Mouse (Mus musculus) cerebellum, adult 9-11 months (tissue): ENCODE measurements around the gene Gm20662.
A peak's percentile ranks its signal among the peaks of the same experiment; 100 is the strongest.
"Not testable (repeated sequence)": the region's sequence is repeated elsewhere in the genome, so short reads cannot be mapped to it uniquely, and the experiment has no call there.

Source experiments
- DNase-seq: peaks from one replicate; pipeline ENCODE4 v3.0.0; 2022

Gm20662 gene

DNA sequence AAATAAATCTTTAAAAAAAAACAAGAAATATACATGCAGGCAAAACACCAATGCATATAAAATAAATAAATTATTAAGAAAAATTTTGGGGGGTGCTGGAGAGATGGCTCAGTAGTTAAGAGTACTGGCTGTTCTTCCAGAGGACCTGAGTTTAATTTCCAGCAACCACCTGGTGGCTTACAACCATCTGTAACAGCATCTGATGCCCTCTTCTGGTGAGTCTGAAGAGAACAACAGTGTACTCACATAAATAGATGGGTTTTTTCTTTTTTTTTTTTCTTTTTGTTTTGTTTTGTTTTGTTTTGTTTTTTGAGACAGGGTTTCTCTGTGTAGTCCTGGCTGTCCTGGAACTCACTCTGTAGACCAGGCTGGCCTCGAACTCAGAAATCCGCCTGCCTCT lies 17.4 kb downstream of the Gm20662 start:
- DNase-seq, result not testable (repeated sequence)

DNA sequence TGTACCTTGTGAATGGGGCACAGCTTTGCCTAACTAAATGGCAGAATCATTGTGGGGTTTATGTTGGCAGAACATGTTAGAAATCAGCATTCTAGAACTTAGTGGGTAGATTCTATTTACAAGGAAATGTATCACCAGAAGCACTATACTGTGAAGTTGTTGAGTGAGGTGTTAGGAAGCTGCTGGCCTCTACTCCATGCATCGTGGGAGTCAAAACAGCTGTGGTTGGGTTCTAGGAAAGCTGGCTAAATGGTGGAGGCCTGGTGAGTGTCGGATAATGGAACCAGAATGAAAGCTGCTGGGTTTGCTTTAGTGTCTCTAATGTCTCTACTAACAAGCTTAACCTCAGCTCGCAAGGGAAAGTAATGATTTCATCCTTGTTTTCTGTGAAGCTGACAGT lies 21.0 kb downstream of the Gm20662 start:
- DNase-seq, result no peak

DNA sequence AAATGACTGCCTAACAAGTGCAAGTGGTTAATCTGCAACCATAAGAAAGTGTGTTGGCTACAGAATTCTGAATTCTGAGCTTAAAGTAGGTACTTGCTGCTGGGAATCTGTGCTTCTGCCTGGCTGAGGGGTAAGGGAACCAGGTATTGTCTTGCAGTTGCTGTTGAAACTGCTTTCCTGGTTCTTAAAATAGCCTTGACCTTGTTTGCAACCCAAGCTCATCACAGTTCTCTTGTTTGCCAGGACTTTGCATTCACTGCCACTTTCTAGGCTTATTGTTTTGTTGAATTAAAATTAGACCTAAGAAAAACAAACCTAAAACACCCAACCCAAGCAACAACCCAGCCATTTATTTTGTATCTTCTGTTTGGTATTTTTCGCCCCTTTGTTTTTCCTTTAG lies 24.6 kb downstream of the Gm20662 start:
- no peak for DNase-seq

- peak; percentile 28 for DNase-seq
Observed at GRCm38 (mm10) chr9:108023216-108023615, 27.1 kb downstream of the Gm20662 start.

DNA sequence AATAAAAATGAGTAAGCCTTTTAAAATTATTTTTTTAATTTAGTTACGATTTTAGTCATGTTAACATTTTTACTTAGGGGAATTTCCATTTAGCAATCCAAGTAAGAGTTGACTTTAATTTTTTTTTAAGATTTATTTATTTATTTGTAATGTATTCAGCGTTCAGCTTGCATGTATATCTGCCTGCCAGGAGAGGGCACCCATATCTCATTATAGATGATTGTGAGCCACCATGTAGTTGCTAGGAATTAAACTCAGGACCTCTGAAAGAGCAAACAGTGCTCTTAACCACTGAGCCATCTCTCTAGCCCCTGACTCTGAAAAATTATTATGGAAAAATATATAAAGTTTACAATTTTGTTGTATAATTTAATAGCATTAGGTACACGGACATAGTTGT lies 30.4 kb downstream of the Gm20662 start:
- no peak for DNase-seq

GRCm38 (mm10) chr9:108027867-108028266 lies 31.7 kb downstream of the Gm20662 start:
- DNase-seq, result no peak

GRCm38 (mm10) chr9:108032126-108032525 lies 36.0 kb downstream of the Gm20662 start:
- DNase-seq, result no peak

- DNase-seq, result no peak
Observed at GRCm38 (mm10) chr9:108035331-108036156, 39.4 kb downstream of the Gm20662 start.

GRCm38 (mm10) chr9:108044751-108045492 lies 48.8 kb downstream of the Gm20662 start:
- peak; percentile 24 for DNase-seq

DNA sequence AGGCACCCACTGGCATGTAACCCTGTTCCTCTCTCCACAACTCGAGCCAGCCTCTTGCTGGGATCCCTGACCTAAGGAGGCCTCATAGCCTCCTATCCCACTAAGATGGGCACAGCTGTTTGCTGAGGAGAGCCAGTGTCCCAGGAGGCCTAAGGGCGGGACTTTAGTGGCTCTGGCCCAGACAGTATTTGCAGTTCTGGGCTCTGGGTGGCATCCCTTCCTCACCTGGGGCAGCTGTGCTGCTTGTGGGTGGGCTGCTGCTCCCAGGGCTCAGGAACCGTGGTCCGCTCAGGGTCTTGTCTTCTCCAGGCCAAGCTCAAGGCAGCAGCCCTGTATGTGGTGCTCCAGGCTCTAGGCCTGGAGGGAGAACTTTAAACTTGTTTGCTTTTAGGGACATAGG lies 50.4 kb downstream of the Gm20662 start:
- DNase-seq, result peak; percentile 34

DNA sequence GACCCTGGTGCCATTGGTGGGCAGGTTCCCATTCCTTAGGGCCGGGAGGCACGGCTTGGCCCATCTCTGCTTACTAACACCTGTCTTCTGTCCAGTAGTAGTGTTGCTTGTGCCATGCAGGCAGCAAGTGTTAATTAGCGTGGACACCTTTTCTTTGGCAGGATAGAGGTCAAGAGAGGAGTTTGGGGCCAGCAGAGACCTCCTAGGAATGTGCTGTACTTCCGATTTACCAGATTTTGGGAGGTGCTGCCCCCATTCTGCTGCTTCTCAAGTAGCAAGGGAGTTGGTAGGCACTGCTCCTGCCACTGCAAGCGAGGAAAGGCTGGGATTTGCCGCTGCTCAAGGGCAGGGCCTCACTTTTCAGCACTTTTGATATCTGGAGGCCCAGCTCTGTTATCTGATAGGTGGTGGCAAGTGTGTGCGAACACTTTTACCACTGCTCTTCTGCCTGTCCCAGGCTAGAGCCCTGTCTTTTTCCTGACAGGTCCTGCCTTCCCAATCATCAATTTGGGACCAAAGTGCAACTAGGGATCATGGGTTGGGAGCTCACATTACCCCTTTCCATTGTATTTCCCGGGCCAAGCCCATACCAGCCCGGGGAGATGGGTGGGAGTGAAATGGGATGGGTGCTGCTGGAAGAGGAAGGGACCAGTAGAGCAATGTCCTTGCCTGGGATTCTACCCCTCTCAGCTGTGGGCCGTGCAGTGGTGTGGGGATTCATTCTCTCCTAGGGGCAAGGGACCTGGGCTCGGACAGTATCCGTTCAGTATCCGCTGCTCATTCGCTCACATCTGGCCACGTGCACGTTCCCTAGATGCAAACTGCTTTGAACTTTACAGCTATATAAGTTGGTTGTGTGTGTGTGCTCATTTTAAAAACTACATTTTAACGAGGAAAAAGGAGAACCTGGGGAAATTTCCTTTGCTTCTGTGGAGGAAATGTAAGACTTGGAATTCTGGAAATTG lies 51.7 kb downstream of the Gm20662 start:
- DNase-seq, result peak; percentile 38

- no peak for DNase-seq
Observed at GRCm38 (mm10) chr9:108048566-108048955, 52.4 kb downstream of the Gm20662 start.

GRCm38 (mm10) chr9:108049016-108049455 lies 52.9 kb downstream of the Gm20662 start, which contains the start of gene Gmppb:
Gene Gmppb, plus strand, starts transcription at chr9:108049242.
- peak; percentile 96 for DNase-seq

DNA sequence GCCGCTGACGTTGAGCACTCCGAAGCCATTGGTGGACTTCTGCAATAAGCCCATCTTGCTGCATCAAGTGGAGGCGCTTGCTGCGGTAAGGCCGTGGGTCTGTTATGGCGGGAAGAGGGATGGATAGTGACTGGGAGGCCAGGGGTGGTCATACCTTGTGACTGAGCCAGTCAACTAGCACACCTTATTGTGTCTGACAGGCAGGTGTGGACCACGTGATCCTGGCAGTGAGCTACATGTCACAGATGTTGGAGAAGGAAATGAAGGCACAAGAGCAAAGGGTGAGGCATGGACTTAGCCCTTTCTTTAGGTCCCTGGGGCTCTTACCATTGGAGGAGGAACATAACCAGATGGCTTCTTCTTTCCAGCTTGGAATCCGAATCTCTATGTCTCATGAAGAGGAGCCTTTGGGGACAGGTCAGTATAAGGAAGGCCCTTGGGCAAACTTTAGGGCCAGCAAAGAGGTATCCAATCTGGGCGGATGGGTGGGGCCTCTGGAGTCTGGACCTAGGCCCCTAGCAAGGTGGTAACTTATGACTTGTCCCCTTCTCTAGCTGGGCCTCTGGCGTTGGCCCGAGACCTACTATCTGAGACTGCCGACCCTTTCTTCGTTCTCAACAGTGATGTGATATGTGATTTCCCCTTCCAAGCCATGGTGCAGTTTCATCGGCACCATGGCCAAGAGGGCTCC lies 53.6 kb downstream of the Gm20662 start:
- peak; percentile 62 for DNase-seq

GRCm38 (mm10) chr9:108051184-108051930 lies 55.2 kb downstream of the Gm20662 start:
- peak; percentile 53 for DNase-seq

DNA sequence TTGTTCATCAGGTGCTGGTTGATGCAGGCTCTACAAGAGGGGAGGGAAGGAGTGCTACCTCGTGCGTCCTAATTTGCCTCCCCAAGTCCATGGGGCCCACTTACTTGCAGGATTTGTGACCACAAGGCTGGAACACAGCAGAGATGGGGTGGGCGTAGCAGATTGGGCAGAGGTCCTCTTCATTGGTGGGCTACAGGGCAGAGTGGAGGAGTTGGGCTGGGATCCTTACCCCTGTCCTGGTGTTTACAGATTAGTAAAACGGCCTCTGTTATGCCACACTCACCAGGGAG lies 55.7 kb downstream of the Gm20662 start:
- DNase-seq, result no peak

DNA sequence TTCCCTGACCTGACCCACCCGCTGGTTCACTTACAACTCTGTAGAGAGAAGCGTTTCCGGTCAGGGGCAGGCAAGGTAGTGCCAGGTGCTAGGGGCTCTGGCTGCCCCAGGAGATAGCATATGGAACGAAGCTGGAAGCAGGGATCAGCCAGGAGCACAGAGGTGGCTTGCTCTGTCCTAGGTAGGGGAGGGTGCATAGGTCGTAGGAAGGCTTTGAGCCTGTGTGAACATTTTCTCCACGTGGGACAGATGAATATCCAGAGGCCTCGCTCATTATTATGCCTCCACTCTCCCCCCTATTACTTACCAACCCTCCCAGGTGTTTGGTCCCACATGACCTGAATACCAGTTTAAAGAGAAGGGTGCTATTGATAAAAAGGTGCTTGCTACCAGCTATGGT lies 56.3 kb downstream of the Gm20662 start:
- no peak for DNase-seq

- DNase-seq, result peak; percentile 94
Observed at GRCm38 (mm10) chr9:108052885-108053664, 56.9 kb downstream of the Gm20662 start, which contains the start of gene Amigo3. Gene Amigo3, plus strand, starts transcription at chr9:108053159.

DNA sequence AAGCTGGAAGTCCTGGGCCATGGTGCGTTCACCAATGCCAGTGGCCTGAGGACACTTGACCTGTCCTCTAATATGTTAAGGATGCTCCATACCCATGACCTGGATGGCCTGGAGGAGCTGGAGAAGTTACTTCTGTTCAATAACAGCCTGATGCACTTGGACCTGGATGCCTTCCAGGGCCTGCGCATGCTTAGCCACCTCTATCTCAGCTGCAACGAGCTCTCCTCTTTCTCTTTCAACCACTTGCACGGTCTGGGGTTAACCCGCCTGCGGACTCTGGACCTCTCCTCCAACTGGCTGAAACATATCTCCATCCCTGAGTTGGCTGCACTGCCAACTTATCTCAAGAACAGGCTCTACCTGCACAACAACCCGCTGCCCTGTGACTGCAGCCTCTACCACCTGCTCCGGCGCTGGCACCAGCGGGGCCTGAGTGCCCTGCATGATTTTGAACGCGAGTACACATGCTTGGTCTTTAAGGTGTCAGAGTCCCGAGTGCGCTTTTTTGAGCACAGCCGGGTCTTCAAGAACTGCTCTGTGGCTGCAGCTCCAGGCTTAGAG lies 57.6 kb downstream of the Gm20662 start:
- peak; percentile 58 for DNase-seq

DNA sequence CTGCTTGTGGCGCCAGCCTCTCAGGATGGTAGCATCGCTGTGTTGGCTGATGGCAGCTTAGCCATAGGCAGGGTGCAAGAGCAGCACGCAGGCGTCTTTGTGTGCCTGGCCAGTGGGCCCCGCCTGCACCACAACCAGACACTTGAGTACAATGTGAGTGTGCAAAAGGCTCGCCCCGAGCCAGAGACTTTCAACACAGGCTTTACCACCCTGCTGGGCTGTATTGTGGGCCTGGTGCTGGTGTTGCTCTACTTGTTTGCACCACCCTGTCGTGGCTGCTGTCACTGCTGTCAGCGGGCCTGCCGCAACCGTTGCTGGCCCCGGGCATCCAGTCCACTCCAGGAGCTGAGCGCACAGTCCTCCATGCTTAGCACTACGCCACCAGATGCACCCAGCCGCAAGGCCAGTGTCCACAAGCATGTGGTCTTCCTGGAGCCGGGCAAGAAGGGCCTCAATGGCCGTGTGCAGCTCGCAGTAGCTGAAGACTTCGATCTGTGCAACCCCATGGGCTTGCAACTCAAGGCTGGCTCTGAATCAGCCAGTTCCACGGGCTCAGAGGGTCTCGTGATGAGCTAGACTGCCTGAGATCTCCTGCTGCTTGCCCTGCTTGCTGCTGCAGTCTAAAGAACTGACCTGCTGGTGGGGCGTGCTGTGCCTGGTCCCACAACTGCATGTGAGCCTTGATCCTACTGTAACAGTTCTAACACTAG lies 58.3 kb downstream of the Gm20662 start:
- DNase-seq, result peak; percentile 40
